Mouse (Mus musculus) brain, embryonic 14.5 days (tissue): ENCODE data around the gene Urgcp.

Experiments
- CTCF ChIP-seq: fragments of 200-500 bp; IDR thresholded peaks from 2 replicates; pipeline ENCODE4 v1.5.1; 2012; ENCODE audit warnings: inconsistent platforms, mild to moderate bottlenecking, moderate library complexity, borderline replicate concordance; ENCODE audit not compliant: insufficient read depth, insufficient read length; ENCODE audit errors: extremely low read depth
- POLR2A ChIP-seq: fragments of 200-500 bp; IDR thresholded peaks from 2 replicates; pipeline ENCODE4 v1.6.1; 2012; ENCODE audit warnings: mild to moderate bottlenecking, inconsistent platforms, borderline replicate concordance; ENCODE audit not compliant: poor library complexity, insufficient read depth, insufficient read length, severe bottlenecking; ENCODE audit errors: extremely low read depth

DNA sequence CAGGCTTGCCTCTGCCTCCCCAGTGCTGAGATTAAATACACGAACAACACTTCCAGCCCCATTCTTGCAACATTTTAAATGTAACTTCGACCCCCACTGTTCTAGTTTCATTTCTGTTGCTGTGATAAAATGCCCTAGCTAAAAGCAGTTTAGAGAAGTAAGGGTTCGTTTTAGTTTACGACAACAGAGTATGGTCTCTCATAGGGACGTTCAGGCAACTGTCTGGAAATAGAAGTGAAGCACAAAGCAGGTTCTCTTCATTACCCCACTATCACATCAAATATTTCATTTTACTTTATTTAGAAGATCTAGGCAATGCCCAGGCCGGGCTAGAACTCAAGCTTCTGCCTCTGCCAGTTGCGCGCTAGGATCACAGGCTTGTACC is 25.5 kb upstream of the Urgcp start:
- TF ChIP-seq CTCF (no peak), POLR2A (no peak)
